Mouse (Mus musculus) fibroblast of lung, adult 2 months (primary cell): ENCODE measurements at regions not wholly inside any gene's neighbourhood (a gene's known extent, or its start where the extent isn't known, plus 50 kb on each side); places are given as distances from the start of the nearest gene placed in this dataset.
A peak's percentile ranks its signal among the peaks of the same experiment; 100 is the strongest.
"Not testable (repeated sequence)": the region's sequence is repeated elsewhere in the genome, so short reads cannot be mapped to it uniquely, and the experiment has no call there.

Experiments
- DNase-seq: peaks from one replicate; pipeline ENCODE4 v3.0.0-alpha.2; 2011; ENCODE audit warnings: low read depth

DNA sequence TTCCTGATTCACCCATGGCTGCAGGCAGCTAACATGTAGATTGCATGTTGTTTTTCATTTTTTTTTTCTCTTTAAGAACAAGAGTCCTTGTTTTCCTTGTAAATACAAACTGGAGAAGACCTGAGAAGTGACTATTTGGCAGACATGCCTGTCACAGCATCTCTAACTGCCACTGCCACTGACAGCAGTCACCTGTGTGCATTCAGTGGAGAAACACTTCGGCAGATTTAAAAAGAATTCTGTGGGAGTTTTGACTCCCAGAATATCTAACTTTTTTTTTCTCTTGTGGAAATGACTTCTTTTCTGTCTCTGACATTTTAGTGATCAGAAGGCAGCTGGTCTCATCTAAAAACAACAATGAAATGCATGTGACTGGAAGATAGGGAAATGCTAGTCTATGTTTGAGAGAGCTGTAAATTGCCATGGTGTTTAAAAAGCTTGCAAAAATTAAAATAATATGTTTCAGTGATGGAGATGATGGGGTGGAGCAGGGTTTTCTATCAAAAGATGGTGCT is 526.0 kb upstream of the Agtr1b start:
- no peak for DNase-seq

DNA sequence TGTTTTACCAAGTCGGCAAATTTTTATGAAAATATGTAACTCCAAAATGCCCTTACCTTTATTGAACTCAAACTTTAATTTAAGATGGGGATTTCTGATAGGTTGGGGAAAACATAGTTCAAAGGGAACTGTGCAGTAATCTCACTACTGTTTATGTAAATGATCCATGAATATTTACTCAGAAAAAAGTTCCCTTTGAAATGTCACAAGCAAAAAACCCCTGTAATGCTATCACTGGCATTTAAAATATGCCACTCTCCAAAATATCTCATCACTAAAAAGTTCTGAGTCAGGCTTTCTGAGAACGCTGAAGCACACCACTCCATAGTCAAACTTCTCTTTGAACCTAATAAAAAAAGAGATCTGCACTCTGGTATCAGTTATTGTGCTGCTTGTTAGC is 497.3 kb upstream of the Agtr1b start:
- no peak for DNase-seq

DNA sequence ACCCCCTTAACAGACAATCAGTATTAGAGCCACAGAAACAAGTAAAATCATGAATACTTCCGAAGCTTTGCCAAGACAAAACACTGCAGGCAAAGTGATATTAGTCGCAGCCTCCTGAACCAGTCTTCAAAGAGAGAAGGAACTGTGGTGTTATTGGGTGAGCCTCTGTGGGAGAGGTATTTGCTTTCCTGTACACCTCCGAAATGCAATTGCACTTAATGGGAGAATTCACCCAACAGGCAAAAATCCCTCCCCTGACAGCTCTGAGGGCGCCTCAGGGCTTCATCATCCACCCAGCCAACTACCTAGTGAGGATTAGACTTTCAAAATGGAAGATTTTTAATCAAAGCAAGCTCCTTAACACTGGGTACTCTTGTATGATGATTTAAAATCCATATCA is 464.1 kb upstream of the Agtr1b start:
- DNase-seq = no peak

DNA sequence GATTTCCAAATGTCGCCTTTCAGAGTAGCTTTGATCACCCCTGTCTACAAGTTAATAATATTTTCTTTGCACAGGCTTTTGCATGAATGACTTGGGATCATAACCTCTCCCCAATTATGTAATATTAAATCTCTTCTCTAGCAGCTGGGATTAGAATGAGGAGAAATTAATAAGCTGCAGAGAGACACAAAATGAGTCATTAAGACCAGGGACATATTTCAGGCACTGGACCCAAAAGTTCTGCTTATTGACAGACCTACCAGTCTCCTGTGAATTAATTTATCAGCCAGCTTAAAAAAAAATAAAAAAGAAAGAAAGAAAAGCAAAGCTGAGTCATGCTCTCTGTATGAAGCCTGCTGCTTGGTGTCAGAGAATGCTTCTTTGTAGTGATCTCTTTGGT is 462.4 kb upstream of the Agtr1b start:
- no peak for DNase-seq

DNA sequence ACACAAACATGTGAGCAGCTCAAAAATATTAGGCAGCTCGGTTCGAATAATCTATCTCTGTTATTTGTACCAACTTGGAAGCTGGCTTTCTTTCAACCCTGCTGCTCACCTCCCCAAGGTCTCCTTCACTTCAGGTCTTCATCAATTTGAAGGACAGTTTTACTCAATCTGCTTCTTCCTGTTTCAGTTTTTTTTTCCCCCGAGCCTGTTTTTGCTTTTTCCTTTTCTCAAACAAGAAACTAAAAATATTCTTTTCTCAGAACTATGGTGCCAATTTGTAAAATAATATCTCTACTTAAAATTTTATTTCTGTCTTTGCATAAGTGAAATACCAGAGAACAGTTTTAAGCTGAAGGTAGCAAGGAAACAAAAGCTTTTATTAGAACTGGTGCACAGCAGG is 461.8 kb upstream of the Agtr1b start:
- no peak for DNase-seq

DNA sequence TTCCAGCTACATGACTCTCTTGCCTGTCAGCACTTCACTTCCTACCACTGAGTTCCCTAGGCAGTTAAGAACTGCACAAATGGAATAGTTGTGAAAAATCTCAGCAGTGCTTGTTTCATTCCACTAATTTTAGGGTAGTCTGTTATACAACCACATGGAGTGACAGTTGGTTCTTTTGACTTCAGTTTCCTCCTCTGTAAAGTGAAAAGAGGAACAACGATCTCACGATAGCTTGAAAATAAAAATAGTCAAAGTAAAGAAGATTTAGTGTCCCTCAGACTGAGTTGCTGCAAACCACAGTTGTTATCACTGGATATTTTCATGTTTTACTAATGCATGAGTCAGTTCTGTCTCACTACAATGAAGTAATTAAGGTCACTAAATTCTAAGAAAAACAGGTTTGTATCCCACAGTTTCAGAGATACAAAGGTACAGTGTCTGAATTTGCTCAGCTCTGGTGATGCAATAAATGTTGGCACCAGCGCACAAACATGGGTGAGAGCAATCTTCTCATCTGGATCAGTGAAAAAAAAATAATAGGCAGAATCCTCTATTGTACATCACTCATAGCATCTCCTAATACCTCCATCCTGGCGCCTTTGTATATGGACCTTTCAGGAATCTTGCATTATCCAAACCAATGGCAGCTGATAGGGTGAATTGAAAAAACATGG is 458.8 kb upstream of the Agtr1b start:
- DNase-seq = no peak

DNA sequence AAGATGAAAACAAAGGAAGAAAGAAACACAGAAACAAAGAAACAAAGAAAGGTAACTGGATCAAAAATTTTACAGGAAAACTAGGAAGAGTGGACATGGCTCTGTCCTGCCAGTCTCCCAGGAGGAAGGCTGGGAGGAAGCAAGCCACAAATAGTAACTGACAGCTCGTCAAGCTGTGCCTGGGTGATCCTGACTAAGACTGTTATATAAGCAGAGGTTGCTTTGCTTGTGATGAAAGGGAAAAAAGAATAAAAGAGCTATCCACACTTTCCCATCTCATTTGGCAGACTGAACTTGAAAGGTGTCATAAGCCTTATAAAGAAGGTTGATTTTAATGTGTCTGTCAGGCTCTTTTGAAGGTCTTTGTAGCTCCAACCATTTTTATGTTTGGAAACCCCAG is 455.2 kb upstream of the Agtr1b start:
- no peak for DNase-seq

DNA sequence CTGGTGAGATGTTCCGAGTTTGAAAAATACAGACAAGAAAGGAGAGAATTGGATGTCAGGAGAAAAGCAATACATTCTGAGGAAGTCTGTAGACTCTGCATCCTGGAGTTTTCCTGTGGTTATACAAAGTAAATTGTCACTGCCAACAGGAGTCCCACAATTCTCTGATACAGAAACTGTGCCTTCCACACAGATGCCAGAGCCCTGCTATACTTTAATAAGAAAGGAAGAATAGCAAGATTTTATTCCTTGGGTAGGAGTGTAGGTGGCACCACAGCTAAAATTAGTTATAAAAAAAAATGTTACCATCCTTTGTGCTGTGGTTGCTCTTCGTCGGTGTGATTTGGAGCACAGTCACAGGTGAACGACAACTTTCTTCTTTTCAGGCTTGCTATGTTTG is 454.7 kb upstream of the Agtr1b start:
- no peak for DNase-seq

DNA sequence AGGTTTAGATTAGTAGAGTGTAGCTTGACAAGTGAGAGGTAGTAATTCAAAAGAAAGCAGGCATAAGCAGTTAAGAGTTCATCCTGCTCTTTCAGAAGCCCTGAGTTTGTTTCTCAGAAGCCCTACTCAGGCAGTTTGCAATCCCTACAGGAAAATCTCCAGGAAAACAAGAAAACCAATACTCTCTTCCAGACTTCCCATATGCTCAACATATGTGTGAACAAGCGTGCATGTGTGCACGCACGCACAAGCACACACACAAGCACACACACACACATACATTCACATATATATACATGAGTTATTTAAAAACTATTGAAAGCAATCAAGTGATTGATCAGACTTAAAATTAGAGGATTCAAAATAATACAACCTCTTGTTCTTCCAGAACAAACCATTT is 453.1 kb upstream of the Agtr1b start:
- no peak for DNase-seq

DNA sequence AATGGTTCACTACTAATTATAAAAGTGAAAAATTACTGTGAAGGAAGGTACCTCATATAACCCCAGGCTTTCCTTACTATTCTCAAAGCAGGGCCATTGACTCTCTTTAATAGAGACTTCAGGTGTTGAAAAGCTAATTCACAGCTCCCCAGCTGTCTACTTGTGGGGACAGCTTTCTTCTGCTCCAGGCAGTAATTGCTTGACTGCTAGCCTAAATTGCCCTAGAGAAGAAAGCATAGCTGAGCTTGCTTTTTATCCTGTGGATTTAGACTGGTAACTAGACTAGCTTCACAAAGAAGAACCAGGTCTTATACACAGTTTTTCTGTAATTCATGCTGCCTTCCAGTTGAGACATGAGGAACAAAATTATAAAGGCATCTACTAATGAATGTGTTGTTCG is 452.6 kb upstream of the Agtr1b start:
- no peak for DNase-seq

DNA sequence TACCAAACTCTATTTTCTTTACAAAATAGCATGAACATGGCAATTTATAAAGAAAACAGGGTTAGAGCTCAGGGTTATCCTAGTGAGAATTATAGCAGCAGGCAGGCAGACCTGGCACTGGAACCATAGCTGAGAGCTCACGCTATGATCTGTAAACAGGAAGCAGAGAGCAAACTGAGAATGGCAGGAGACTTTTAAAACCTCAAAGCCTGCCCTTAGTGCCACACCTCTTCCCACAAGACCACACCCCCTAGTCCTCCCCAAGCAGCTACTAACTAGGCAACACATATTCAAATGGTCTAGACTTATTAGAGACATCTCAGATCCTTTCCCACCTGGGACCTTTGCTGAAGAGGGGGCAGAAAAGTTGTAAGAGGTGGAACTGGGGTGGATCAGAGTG is 449.6 kb upstream of the Agtr1b start:
- no peak for DNase-seq

DNA sequence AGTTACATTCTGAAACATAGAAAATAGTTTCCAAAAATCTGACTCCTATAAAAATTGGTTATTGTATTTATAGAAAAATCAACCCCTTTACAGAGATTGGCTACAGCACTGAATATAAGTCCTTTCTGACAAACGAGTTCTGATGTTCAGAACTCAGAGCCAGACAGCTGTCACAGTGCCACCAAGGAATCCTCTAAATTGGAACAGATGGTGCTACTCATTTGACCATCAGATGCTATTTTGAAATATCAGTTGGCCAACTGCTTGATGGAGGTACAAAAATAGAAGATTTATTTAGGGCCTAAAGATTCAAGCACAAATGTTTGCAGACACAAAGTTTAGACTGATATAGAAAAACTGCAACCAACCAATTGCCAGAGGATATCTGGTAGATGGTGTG is 427.3 kb upstream of the Agtr1b start:
- no peak for DNase-seq

DNA sequence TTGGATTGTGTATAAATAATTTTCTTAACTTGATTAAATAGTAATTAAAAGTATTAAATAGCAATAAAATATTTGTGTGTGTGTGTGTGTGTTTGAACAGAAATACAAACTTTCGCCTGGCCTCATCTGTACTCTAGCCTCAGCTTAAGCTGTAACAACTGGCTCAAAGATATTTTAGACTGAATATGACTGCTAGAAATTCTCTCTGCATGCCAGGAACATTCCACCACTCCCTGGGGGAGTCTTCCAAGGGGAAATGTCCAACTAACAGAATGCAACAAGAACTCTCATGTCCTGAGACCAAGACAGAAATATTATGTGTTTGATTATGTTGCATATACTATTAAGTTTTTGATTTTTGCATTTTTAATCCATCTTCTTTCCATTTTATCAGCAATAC is 425.5 kb upstream of the Agtr1b start:
- DNase-seq = peak; percentile 26

DNA sequence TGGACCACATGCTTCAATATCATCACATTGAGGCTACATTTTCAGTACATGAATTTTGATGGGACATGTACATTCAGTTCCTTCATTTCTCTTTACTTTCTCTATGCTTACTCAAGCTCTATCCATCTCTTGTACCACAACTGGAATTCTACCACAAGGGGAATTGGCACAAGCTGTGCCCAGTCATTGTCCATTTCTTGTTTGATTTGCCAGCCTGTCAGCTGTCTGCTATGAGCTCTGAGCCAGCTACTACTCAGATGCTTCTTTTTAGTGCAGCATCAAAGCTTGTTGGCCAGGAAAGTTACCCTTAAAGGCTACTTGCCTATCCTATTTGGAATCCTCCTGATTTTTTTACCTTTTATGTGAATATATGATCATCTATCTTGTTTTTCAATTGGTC is 410.9 kb upstream of the Agtr1b start:
- no peak for DNase-seq

DNA sequence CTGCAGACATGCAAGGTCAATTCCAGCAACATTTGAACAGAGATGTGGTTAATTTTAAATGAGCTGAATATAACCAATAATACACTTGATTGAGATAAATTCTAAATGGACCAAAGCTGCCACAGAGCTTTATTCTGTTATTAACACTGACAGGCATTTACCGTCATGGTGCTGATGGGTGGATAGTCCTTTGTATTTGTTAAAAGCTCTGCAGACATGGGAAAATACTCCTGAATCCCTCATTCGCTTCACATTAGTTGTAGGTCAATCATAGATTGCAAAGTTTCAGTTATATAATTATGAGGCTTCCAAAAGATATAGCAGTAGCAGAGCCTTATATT is 410.0 kb upstream of the Agtr1b start:
- DNase-seq = no peak

DNA sequence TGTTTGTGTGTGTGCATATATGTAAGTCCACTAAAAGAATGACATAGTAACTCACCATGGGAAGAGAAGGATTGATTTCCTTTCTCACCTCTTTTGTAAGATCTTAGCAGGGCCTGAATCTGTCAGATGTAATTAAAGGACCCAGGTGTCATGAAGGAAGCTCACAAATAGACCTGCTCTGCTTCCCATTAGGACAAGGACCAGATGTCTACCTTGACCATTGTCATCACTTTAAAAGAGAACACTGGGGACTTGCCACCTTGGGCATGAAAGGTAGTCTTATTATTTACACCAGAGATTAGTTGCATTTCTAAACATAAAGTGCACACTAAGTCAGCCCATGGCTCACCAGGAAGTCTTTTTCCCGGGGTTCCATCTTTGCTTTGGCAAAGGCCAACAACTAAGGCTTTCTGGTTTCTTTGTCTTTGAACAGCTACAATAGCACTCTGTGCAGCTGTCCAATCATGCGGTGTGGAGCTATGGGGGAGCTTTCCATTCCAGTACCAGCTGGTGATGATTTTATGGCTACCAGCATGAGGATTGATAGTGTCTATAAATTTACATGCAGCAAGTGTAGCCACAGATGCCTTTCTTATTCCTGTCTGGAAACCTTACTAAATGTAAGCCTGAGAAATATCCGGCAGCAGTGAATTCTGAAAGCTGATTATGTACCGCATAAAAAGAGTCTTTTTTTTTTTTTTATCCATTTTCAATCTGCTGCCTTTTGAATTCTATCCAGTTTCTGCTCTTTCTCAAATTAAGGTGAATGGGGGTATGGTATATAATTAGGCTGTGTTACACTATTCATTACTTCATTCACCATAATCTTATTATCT is 409.4 kb upstream of the Agtr1b start:
- DNase-seq = no peak

DNA sequence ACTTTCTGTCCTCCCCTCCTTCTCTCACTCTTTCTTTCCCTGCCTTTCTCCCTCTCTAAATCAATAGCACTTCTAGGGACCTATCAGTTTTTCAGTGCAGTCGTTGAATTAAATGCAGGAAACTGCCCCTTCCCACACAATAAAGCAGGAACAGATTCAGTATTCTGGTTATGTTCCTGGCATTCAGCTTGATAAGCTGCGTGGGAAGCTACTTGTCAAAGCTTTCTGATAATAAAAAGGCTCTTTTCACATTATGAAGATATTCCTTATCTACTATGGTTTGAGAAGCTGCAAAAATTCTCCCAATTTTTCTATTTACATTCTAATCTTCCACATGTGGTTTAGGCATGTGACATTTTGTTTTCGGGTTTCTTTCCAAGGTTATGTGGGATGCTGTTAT is 367.3 kb upstream of the Agtr1b start:
- no peak for DNase-seq

DNA sequence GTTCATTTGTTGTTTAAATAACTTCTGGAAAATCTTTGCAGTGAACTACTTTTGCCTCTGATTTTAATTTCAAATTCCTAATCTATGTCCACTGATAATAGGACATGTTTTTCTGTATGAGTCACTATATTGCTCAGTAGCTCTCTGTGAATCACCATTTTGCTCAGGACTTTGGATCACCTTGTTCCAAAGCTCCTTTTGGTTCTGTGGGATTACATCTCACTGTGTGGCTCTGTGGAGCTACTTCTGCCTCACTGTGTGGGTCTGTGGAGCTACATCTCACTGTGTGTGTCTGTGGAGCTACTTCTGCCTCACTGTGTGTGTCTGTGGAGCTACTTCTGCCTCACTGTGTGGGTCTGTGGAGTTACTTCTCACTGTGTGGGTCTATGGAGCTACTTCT is 365.0 kb upstream of the Agtr1b start:
- no peak for DNase-seq

DNA sequence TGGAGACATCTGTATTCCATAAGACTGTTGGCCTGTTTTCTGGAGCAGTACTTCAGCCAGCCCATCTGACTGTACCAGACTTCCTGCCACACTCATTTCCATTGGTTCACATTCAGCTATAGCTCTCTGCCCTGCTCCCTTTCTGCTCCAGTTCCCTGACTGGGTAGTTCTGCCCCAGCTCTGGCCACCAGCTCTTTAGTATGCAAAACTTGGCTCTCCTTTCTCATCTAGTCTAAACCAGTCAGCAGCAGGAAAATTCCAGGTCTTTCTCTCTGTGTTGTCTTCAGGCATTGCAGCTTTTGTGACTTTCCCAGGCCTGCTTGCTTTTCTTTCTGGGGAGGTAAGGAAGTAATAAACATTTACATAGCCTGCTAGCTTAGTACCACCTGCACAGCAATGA is 363.5 kb upstream of the Agtr1b start:
- DNase-seq = no peak

DNA sequence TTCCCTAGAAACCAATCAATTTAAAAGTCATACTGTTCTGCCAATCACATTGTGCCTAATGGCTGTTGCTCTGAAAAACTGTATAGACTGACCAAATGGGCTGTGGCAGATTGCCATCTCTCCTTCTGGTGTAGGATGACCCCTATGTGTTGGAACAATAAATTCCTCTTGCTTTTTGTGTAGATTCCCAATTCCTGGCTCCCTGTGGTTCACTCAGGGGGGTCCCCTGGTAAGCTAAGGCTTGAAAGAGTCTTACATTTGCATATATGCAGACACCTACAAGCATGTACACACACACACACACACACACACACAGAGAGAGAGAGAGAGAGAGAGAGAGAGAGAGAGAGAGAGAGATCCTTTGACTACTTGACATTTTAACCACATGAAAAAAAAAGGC is 362.8 kb upstream of the Agtr1b start:
- DNase-seq = not testable (repeated sequence)

DNA sequence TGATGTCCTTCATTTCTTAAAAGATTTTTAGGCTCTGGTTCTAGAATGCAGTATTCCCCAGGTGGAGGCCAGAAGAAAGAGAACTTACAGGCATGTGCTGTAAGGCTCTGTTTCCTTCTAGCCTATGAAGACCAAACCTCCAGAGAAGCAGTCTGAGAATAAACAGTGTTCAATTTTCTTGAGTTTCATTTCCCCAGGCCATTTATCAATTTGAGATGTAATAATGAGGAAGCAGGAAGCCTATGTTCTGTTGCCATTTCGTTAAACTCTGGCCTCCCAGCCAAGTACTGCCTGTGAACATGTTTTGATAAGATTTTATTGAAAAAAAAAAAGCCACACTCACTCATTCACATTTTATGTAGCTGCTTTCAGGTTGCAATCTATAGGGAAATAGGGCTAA is 347.7 kb upstream of the Agtr1b start:
- DNase-seq = no peak

DNA sequence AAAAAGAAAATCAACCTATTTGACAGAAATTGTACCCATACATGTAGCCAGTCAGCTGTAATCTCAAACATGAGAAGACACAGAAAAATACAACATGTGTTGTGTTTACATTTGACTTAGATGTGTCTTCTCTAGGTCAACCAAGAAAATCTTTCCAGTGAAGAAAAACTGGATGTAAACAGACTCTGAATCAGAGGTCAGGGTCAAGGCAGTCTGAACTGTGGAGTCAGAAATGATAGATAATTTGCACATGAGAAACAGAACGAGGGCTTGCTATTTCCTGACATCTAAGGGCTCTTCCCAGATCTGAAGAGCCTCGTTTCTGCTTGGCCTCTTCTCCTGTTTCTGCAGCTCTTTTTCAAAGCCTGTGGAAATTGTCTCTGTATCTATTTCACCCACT is 342.7 kb upstream of the Agtr1b start:
- no peak for DNase-seq

DNA sequence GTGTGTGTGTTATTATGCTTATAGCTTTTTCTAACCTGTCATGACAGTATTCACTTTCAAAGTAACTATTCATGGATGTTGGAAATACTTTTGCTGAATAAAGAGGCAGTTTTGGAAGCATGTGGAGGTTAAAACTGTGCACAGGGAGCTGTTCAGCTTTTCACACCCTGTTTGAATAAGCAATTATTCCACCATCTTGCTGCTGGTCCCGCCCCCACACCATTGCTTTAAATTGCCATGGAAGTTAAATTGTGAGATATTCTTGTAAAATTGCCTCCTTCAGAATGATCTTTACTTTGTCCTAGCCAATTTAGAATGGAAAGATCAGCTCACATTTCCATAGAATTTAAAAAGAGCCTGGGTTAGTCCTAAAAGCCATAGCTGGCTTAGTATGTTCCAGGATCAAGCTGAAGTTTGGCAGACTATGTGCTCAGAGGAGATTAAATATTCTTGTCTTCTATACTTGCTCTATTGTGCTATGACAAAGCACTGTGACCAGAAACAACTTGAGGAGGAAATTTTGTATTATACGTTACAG is 328.4 kb upstream of the Agtr1b start:
- DNase-seq = no peak
